Mouse (Mus musculus) kidney, postnatal 4 days (tissue): ENCODE data around the gene Slamf7.
"Not testable (repeated sequence)": the region's sequence is repeated elsewhere in the genome, so short reads cannot be mapped to it uniquely, and the experiment has no call there.

Experiments
- DNase-seq, 2 experiments: peaks; one replicate each; pipeline ENCODE4 v3.0.0; 2021; ENCODE audit warnings: mixed read lengths in 2 of 2

The Slamf7 gene

DNA sequence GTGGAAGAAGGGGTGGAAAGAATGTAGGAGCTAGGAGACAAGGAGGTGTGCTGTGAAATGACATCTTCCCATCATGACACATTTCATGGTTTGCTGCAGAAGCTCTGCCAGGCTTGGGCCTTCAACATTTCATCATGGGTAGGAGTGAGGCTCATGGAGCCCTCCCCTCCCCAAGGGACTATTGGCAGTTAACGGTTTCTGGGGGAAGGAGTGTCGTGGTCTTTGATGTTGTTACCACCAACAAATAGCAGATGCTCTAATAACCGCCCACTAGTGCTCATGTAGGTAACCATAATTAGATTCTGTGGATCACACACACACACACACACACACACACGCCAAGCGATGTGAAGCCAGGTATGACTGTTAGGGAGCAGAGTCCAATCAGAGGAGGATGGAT lies at the start of gene Slamf7:
Gene Slamf7, minus strand, starts transcription at position 302 of the 400 bp plus-strand sequence.
- no peak for DNase-seq

DNA sequence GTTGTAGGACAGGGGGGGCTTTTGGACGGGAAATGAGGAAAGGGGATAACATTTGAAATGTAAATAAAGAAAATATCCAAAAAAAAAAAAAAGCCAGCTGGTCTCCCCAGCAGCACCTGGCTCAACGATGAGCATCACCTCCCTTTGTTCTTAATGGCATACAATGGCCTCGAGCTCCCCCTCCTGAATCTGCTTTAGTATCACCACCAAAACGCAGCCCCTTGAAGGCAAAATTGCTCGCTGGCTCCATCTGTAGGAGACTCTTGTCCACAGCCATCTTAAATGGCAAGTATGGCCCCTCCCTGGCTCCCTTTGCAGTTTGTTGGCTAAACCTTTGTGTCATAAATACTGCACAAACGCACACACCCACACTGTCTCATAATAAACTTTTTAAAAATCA lies 46.1 kb upstream of the Slamf7 start:
- peak; percentile 27 to 38 for DNase-seq

DNA sequence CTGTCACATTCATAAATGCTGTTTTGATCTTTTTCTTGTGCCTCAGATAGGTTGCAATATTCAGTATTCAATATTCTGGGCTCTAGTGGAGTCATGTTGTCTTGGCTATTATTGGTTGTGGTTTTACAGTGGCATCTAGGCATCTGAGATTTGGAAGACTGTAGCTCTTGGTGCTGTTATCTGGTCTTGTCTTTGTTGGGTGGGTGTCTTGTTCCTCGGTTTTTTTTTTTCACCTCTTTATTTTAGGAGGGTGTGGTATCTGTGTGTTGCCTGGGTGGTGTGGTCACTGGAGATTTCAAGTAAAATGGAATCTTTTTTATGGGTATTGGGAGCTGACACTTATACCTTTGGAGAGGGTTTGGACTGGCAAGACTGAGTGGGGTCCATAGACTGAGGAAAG lies 41.1 kb upstream of the Slamf7 start:
- DNase-seq: no peak

DNA sequence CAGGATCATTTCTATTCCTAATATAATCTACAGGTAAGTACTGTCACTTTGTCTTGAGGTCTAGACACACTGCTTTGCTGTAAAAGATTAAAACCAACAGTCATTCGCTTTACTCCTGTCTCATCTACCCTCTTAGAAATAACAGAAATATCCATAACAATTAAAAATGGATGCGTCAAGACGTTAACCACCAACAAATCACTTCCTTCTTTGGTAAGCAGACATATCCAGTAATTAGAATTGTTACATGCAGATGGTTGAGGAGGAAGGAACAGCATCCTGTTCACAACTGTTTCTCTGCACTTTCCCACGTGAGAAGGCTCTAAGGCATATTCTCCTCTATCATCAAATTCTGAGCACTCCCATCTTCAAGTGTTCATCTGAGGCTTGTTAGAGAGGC lies 34.5 kb upstream of the Slamf7 start:
- no peak for DNase-seq

DNA sequence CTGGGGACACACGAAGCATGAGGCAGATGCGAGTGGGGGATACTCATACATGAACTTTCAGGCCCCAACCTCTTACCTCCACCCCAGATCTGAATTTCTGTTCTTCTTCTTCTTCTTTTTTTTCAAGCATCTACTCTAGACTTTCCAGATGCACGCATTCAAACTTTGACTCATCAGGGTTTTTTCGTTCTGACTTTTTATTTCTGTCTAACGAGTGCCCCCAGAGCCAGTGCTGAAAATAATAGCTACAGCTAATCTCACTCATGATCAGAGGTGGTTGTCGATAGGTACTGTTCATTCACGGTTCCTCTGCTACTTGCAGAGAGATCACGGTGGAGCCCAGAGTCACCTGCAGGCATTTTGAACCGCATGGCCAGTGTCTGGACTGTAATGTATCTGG lies 32.1 kb upstream of the Slamf7 start:
- no peak for DNase-seq

DNA sequence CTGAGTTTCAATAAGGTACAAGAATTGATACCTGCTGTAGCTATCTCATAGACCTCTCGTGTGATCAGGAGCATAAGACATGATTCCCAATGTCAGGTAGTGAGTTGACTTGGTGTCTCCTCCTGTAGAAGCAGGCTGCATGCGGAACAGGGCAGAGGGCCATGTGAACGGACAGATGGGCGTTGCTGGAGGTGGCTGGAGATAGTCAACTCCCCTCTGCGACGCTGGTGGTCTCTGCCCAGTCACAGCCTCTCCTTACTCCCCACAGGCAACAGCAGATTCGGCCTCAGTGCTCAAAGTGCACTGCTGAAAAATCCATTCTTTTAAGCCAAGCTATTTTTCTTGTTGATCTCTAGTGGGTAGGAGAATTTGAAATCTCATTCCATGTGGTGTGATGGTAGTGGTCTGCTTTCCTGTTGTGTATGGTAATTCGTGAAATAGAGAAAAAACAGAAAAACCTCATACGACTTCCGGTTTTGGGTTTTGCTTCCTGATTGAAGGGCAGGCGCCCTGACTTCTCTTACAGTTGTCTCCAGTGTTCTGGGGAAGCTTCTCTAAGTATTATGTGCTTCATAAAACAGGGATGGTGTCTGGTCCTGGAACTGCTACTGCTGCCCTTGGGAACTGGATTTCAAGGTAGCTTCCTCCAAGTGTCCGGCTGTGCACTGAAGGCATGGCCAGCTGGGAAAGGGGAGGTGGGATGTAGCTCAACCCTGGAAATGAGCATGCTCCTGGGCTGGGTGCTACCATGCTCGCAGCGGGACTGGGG lies 28.9 kb upstream of the Slamf7 start, which contains the start of gene Cd48:
Gene Cd48, plus strand, starts transcription at position 479 of the 769 bp plus-strand sequence.
- no peak for DNase-seq

DNA sequence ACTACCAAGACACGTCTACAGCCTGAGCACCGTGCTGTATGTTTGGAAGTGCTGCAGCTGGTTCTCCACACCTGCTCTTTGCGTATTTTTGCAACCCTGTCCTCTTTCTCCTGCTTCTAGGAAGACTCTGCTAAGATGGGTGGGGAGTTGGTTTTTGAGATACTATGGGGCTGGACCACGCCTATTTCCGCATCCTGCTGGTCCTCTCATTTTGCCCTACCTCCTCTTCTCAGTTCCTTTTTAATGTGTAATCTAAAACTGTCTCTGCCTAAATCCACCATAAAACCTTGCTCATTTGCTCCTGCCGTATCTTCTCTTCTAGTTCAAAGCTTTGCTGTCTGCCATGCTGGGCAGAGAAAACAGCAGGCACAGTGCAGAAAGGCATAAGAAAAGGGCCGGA lies 28.2 kb upstream of the Slamf7 start:
- no peak for DNase-seq

DNA sequence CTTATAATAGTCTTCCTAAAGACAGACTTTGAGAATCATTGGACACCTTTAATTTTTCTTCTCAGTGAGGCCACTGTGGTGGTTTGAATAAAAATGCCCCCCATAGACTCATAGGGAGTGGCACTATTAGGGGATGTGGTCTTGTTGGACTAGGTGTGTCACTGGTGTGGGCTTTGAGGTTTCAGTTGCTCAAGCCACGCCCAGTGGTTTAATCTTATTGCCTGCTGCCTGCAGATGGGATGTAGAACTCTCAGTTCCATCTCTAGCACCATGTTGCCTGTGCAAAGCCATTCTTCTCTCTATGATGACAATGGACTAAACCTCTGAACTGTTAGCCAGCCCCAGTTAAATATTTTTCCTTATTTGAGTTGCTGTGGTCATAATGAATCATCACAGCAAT lies 24.9 kb upstream of the Slamf7 start:
- no peak for DNase-seq

DNA sequence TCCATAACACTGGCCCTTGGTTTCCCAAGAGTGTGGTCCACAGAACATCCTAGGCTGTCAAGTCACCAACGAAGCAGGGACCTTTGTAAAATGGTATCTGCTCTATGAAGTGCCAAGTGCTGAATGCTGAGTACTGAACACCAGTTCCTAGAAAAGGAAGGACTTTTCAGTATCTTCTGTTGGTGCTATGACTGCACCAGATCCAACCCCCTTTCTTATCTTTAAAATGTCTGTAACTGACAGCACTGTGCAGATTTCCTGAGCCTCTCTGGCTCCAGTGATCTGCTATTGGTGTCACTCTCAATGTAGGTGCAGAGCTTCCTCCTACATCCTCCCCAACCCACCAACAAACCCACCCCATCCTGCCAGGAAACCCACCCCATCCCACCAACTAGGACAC lies 21.6 kb upstream of the Slamf7 start:
- no peak for DNase-seq

DNA sequence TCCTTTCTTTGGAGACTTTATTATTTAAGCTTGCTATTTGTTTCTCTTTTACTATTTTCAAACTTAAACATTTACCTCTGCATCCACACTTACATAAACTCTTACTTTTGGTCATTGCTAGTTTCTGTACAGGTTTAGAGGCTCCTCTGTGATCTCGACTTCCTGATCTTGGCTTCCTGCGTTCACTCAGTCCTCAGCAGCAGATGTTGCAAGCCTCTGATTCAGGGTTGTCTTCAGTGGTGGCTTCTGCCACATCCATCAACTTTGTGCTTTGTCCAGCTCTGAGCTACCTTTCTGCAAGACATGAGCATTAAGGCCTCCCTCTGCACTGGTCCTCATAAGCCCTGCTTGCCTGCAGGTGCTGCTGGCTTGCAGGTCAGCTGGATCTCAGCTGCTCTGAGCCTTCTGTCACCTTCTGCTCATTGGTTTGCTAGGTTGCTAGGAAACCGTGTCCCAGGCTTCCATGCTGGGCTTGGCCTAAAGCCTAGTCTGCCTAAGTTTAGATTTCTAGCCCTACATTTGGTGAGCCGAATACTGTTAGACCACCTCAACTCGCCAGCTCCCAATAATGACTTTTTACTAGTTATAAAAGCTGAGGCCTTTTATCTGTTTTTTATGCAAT lies 20.1 kb upstream of the Slamf7 start:
- no peak for DNase-seq

DNA sequence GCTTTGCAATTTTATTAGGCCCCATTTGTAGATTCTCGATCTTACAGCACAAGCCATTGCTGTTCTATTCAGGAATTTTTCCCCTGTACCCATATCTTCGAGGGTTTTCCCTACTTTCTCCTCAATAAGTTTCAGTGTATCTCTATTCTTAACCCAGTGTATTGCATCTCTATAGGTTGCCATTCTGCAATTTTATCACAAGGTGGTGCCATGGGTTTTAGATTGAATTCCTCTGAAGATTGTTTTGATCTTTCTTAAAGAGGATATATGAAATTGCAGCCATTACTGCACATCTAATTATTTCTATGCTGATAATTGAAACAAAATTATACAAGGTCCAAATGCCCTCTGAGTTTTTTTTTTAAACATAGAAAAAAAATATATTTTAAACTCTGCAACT lies 19.6 kb upstream of the Slamf7 start:
- DNase-seq: not testable (repeated sequence)

DNA sequence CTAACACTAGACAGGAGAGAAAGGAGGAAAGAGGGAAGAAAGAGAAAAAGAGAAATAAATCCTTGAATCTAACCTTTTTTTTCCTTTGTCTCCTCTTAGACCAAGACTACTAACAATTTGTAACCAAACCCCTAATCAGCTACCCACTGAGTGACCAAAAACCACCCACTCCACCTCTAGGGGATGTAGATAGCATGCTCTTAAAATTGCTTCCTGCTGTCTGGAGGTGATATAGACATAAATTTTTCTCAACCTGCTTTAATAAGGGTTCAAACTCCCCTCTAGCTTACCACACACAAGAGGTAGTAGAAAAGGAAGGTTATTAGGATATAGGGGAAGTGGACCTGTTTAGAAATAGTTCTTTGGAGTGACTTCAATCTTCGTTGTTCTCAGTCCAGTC lies 14.3 kb upstream of the Slamf7 start:
- no peak for DNase-seq

DNA sequence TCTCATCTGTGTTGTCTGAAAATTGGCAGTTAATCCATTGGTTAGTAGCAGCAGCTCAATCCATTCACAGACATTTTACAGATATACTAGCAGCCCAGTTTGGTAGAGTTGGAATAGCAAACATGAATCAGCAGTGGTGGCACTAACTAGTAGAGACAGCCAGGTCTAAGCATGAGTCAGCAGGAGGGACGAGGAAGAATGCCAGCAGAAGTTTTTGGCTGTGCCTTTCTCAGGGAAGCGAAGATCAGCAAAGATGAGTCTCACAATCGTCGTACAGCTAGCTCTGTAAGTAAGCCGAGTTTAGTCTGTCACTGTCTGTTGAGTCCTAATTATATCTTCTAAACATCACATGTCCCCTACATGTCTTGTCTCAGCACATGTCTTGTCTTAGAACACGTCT lies 13.5 kb upstream of the Slamf7 start:
- no peak for DNase-seq

DNA sequence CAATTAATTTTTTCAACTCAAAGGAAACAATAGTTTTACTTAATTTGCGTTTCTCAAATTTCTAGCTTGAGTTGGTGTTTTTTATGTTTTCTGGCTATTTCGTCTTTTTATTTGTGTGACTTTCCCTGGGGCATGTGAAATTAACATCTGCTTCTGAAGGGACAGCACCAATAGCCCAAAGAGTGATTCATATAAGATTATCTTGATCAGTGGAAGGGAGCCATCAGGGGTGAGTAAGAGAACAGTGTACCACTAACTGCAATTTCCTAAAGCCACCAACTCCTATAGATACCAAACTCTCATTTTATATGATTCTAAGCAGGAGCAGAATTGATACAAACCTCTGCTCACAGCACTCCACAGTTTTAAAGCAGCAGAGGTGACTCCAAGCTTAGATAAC lies 10.9 kb upstream of the Slamf7 start:
- DNase-seq: no peak

DNA sequence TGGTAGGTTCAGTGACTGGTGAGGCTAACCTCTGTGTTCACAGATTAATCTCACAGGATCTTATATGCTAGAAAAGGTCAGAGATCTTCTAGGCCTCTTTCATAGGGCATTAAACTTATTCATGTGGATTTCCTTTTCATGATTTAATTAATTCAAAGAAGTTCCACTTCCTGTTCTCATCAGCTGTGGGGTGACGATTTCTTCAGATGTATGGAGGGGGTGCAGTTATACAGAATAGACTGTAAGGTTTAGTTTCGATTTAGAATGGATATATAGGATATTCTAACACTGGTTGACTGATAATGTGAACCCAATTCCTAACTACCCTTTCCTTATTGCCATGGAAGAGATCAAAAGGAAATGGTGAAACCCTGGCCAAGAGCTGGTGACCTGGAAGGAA lies 8.6 kb upstream of the Slamf7 start:
- no peak for DNase-seq

DNA sequence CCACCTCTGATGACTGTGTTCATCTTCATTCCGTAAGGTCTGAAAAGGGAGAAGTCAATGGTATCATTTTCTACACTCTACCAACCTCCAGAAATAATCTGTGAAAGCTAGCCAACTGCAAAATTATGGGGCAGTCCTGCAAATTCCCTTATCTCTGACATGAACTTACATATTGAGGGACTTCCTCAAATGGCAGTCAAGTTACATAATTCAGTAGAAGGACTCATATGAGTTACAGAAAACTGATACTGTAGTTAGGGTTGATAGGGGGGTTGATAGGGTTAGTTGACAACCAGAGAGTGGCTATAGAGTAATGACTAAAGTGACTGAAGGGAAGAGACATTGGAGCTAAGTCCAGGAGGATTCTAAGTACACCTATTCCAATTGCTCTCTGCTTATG lies 7.6 kb upstream of the Slamf7 start:
- DNase-seq: no peak

DNA sequence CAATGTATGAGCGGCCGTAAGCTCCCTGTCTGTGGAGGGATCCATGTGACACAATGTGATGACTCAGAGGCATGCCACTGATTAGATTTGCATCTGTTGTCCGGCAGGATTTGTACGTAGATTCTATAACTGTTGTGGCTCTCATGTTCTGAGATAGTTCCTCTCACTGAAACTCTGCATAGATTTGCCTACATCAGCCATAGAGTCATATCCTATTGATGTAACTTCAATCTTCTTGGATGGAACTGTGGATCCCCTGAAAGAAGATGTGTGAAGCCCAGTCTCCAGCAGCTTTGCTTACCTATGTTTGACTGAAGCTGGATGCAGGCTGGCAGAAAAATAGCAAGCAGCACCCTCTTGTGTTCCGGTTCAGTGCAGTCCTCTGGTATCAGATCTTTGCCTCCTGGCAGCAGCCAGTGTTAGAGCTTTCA lies 5.7 kb upstream of the Slamf7 start:
- DNase-seq: no peak

DNA sequence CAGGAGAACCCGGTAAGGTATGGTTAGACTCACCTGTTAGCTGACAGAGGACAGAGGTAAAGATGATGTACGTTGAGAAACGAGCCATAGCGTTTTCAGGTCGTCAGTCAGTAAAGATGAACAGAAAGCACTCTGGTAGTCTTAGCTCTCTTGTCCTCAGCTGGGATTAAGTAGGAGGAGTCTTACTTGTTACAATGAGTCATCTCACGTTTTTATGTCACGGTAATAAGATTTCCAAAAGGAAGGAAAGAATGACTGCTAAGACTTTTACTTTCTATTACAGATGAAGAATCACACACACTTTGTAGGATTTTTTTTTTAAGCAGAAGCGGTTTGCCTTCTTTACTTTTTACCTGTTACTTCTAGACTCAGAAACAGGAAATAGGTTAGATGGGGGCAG lies 4.0 kb downstream of the Slamf7 start:
- no peak for DNase-seq

DNA sequence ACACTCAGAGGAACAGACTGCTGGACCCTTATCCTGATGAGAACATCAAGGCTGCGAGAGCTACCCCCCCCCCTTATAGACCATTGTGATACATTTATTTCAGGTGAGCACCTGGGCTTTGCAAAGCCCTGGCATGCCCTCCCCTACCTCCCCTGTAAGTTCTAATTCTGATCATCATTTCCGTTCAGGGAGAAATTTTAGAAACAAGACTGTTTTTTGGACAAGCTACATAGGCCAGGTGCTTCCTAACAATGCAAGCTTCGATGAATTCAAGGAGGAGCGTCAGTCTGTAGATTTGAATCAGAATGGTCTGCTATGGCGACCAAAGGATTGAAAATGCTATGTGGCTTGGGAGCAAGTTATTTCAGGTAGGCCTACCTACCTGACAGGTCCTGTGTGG lies 5.1 kb downstream of the Slamf7 start:
- no peak for DNase-seq

DNA sequence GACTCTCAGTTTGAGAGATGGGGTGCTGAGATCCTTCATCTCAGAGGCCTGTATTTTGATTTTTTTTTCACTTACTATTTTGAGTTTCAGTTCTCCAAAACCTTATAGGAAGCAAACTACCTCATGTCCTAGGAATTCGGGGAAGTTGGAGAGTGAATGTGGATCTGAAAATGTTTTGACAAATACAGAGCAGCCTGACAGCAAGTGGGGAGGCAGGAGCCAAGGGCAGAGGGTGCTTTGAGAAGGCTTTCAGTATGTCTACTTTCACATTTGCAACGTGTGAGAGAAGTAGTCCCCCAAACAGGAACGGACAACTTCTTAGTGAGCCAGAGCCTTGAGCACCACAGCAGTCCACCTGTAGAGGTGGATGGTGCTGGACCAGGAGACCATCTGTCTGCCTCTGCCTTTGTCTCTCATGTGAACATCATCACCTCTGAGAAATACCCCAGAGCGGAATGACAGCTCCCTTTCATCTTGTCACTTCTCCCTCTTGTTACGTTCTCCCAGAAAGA lies 6.3 kb downstream of the Slamf7 start:
- DNase-seq: no peak

DNA sequence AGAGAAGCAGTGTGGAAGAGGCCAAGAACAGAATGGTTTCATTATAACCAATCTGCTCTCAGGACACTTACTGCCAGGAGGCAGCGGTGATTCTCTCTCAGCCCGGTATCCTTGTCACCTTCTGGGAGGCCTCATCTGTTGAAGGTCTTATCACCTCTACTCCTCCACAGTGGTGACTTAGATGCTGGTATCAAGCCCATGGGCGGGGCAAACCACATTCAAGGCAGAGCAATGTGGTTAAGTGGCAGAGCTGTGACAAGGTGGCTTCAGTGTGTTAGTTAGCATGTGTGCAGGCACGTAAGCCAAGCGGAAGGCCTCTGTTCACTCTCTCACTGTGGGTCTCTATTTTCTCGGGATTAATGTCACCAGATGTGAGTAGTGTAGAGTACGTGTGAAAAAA lies 9.2 kb downstream of the Slamf7 start:
- no peak for DNase-seq

DNA sequence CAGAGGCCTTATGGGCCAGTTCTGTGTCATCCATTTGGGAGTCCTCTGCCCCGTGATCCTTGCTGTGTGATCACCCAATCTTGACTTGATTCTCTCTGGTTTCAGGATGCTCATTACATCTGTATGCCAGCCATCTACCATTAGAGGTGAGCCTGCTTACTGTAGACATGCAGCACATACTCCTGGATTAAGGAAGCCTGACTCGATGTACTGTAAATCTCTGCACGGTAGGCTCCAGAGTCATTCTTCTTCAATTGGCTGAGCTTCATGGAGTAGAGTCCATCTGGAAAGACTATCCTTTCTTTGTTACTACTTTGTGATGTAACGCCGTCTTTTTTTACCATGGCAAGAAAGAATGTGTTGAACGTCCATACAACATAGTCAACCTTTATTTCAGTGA lies 12.0 kb downstream of the Slamf7 start:
- no peak for DNase-seq

DNA sequence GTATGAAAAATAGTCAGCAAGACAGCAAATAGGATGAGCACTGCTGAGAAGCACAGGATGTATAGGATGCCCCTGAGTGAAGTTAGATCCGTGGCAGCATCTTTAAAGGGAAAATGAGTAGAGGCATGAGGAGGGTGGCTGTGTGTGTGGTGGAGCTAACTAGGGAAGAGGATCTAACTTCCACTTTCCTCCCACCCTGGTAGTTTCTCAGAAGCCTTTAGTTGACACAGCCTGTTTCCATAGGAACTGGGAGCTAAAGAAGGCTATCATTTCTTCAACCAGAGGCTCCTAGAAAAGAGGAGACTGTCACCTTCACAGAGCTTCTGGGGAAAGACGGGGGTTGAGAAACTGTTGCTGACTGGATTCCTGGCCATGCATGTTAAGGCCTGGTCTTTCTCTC lies 14.1 kb downstream of the Slamf7 start:
- DNase-seq: no peak

DNA sequence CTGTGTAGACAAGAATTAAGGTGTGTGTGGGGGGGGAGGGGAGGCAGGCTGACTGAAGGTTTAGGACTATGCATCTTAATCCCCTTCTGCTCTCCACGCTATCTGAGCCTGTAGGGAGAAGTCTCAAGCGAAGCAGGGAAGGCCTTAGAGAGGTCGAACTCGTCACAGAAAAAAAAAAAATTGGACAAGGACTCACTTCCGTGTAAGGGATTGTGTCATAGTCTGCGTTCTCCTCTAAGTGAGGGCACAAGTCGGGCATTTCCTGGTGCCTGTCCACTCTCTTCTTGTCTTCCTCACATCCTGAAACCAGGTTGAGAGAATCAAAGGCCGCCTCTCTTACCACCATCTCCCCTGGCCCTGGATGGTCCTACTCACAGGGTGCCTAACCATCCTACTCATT lies 15.7 kb downstream of the Slamf7 start:
- no peak for DNase-seq

DNA sequence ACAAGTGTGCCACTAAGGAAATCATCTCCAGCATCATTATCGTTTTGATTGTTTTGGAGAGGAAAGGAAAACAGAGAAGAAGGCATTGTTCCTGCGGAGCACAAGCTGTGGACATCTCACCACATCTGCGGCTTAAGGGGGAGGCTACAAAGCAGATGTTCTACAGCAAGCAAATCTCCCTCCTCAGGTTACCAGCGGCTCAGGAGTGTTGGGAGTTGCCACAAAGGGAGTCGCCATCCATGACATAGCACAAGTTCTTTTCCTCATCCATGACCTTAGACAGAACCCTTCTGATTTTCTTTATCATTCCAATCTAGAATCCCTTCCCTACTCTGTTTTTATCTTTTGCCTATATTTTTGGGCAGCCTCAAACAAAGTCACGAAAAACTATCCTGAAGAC lies 17.1 kb downstream of the Slamf7 start:
- DNase-seq: no peak
